Mouse (Mus musculus) myocyte (in vitro differentiated cells): ENCODE results near the gene Shank2. TPM values are rescaled to one million over a fixed set of nuclear protein-coding genes. Genes with fewer than 3 reads are reported as not detected.

ENCODE experiments used
- H3K27me3 ChIP-seq: one replicate; pipeline ENCODE4 v1.6.1; 2011; ENCODE audit not compliant: control insufficient read depth, insufficient read depth, insufficient read length
- H3K36me3 ChIP-seq: one replicate; pipeline ENCODE4 v1.6.1; 2011; ENCODE audit not compliant: control insufficient read depth, insufficient read depth
- H3K4me2 ChIP-seq: one replicate; pipeline ENCODE4 v1.6.1; 2011; ENCODE audit warnings: low read depth, control low read depth
- H3K4me3 ChIP-seq: one replicate; pipeline ENCODE4 v1.5.1; 2011; ENCODE audit warnings: mild to moderate bottlenecking, control low read depth, moderate library complexity
- H3K79me2 ChIP-seq: one replicate; pipeline ENCODE4 v1.6.1; 2011; ENCODE audit not compliant: control insufficient read depth, insufficient read depth
- H3ac ChIP-seq: one replicate; pipeline ENCODE4 v1.6.1; 2011; ENCODE audit not compliant: control insufficient read depth, insufficient read length
- CEBPB ChIP-seq: IDR thresholded peaks from 2 replicates; pipeline ENCODE4 v1.6.1; 2011; ENCODE audit warnings: mild to moderate bottlenecking, moderate library complexity; ENCODE audit not compliant: poor library complexity, insufficient read depth, severe bottlenecking
- E2F4 ChIP-seq: IDR thresholded peaks from one replicate; pipeline ENCODE4 v1.6.1; 2011; ENCODE audit warnings: mild to moderate bottlenecking, control low read depth, moderate library complexity; ENCODE audit not compliant: insufficient read depth
- MAX ChIP-seq: IDR thresholded peaks from one replicate; pipeline ENCODE4 v1.6.1; 2011; ENCODE audit warnings: low read depth, mild to moderate bottlenecking, control low read depth
- MYOD1 ChIP-seq, 3 experiments: IDR thresholded peaks; one replicate each; pipeline ENCODE4 v1.6.1; 2011; ENCODE audit warnings: control low read depth in 2 of 3, low read depth in 2 of 3, mild to moderate bottlenecking in 2 of 3, moderate library complexity in 1 of 3; ENCODE audit not compliant: insufficient read length in 2 of 3, control insufficient read depth in 1 of 3
- MYOG ChIP-seq, 3 experiments: IDR thresholded peaks; one replicate each; pipeline ENCODE4 v1.6.1; 2011; ENCODE audit warnings: control low read depth in 2 of 3, low read depth in 2 of 3, mild to moderate bottlenecking in 2 of 3; ENCODE audit not compliant: insufficient read length in 2 of 3, control insufficient read depth in 1 of 3, insufficient read depth in 1 of 3
- POLR2A ChIP-seq: IDR thresholded peaks from one replicate; pipeline ENCODE4 v1.6.1; 2011; ENCODE audit warnings: low read depth, mild to moderate bottlenecking, control low read depth, moderate library complexity; ENCODE audit not compliant: insufficient read length
- POLR2AphosphoS2 ChIP-seq: IDR thresholded peaks from one replicate; pipeline ENCODE4 v1.6.1; 2011; ENCODE audit warnings: low read depth, control low read depth; ENCODE audit not compliant: insufficient read length
- REST ChIP-seq: IDR thresholded peaks from one replicate; pipeline ENCODE4 v1.6.1; 2011; ENCODE audit warnings: mild to moderate bottlenecking, control low read depth, moderate library complexity; ENCODE audit not compliant: insufficient read depth, insufficient read length
- SRF ChIP-seq: IDR thresholded peaks from one replicate; pipeline ENCODE4 v1.6.1; 2011; ENCODE audit warnings: low read depth; ENCODE audit not compliant: control insufficient read depth, insufficient read length
- TCF12 ChIP-seq: IDR thresholded peaks from one replicate; pipeline ENCODE4 v1.6.1; 2011; ENCODE audit warnings: mild to moderate bottlenecking, control low read depth; ENCODE audit not compliant: poor library complexity, insufficient read depth, severe bottlenecking
- TCF3 ChIP-seq: IDR thresholded peaks from one replicate; pipeline ENCODE4 v1.6.1; 2011; ENCODE audit warnings: low read depth, control low read depth; ENCODE audit not compliant: insufficient read length
- USF1 ChIP-seq: IDR thresholded peaks from one replicate; pipeline ENCODE4 v1.6.1; 2011; ENCODE audit warnings: low read depth, mild to moderate bottlenecking, control low read depth, moderate library complexity
- polyA plus RNA-seq: library from polyadenylated mRNA; unstranded; fragments of >200 nt; fragmentation: generic; extraction: Trizol; gene quantifications from one replicate; pipeline ENCODE4 v1.2.1, GENCODE M21; 2012; ENCODE audit warnings: missing spikeins

The Shank2 gene
- polyA plus RNA-seq, 1 experiment, result 0.07 TPM

DNA sequence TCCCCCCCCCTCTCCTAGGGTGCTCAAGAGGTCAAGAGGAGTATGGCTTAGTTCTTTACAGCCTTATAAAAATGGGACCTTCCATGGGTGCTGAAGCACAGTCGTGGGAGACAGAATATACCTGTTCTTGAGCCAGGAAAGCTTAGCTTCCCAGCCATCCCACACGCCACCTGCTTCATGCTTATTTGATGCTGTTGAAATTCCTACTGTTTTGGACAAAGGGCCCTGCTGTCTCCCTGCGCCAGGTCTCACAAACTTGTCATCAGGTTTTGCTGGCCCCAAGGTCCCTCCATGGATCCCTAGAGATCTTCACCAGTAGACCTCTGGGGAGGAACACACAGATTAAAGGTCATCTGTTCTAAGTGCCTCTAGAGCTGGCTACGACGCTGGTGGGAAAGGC is 204.5 kb downstream of the Shank2 start:
- Histone ChIP-seq H3K36me3 (no peaks in the 10 kb centered on the region), H3K79me2 (no peaks in the 10 kb centered on the region), H3K4me3 (no peak overlapping the region), H3K27me3 (peaks cover 12% of the 10 kb centered on the region), H3K4me2 (no peak overlapping the region), H3ac (no peak overlapping the region)
- TF ChIP-seq USF1, result no peak
- no peak for TF ChIP-seq TCF3
- no peak for TF ChIP-seq E2F4
- no peak for TF ChIP-seq REST
- TF ChIP-seq POLR2A, result no peak
- no peak for TF ChIP-seq TCF12
- TF ChIP-seq CEBPB, result no peak
- no peak for TF ChIP-seq POLR2AphosphoS2
- TF ChIP-seq MAX, result no peak
- no peak for TF ChIP-seq MYOD1 (IDR thresholded peaks at IDR 0.05; ENCODE audit: control insufficient read depth in 1 of 3, insufficient read length in 2 of 3, low read depth in 2 of 3)
- no peak for TF ChIP-seq SRF
- no peak for TF ChIP-seq MYOG (IDR thresholded peaks at IDR 0.05; ENCODE audit: control insufficient read depth in 1 of 3, insufficient read depth in 1 of 3, insufficient read length in 2 of 3, low read depth in 2 of 3)

DNA sequence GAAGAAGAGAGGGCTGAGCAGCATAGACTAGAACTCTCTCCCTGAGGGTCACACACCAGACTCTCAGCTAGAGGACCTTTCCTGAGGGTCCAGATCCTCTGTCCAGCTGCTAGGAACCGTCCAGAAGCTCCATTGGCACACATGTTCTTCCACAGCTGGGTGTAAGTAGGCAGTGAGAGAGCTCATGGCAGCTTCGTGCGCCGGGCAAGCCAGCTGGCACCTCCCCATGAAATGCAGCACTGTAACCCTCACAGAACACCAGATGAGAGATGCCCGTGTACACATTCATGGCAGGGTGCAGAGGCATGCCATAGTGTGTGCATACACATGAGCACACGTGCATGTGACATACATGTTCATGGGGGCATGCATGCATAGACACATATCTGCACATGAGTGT is 205.4 kb downstream of the Shank2 start:
- H3K4me2 ChIP-seq, result no peak overlapping the region
- peaks cover 12% of the 10 kb centered on the region for H3K27me3 ChIP-seq
- H3K36me3 ChIP-seq, result no peaks in the 10 kb centered on the region
- H3ac ChIP-seq, result no peak overlapping the region
- H3K4me3 ChIP-seq, result no peak overlapping the region
- TF ChIP-seq POLR2AphosphoS2 (no peak), REST (no peak), MYOD1 (IDR thresholded peaks at IDR 0.05; ENCODE audit: control insufficient read depth in 1 of 3, insufficient read length in 2 of 3, low read depth in 2 of 3) (no peak)
- no peaks in the 10 kb centered on the region for H3K79me2 ChIP-seq

DNA sequence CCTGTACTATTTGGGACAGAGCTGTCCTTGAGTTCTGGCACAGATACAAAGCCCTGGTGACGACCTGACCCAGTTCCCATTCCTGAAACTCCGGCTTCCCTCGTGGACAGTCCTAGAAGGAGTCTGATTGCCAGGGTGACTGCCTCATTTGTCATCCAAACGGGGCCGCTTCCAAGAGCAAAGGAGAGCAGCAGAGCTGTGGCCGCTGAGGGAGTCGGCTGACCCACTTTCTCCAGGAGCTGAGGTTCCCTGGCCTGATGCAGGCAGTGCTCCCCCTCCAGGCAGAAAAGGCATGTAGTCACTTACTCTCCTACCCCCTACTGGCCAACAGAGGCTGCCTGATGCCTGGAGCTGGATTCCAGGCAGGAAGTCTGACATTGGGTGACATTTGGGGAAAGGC is 206.1 kb downstream of the Shank2 start:
- Histone ChIP-seq H3K79me2 (no peaks in the 10 kb centered on the region), H3K36me3 (no peaks in the 10 kb centered on the region), H3K4me2 (no peak overlapping the region), H3ac (no peak overlapping the region), H3K27me3 (peaks cover 7% of the 10 kb centered on the region), H3K4me3 (no peak overlapping the region)
- TF ChIP-seq USF1, result no peak
- no peak for TF ChIP-seq E2F4
- TF ChIP-seq POLR2A, result no peak
- TF ChIP-seq TCF12, result no peak
- TF ChIP-seq MYOG (IDR thresholded peaks at IDR 0.05; ENCODE audit: control insufficient read depth in 1 of 3, insufficient read depth in 1 of 3, insufficient read length in 2 of 3, low read depth in 2 of 3), result no peak
- TF ChIP-seq MAX, result no peak
- TF ChIP-seq CEBPB, result no peak
- TF ChIP-seq SRF, result no peak
- no peak for TF ChIP-seq POLR2AphosphoS2
- TF ChIP-seq TCF3, result no peak
- TF ChIP-seq REST, result no peak
- TF ChIP-seq MYOD1 (IDR thresholded peaks at IDR 0.05; ENCODE audit: control insufficient read depth in 1 of 3, insufficient read length in 2 of 3, low read depth in 2 of 3), result no peak

DNA sequence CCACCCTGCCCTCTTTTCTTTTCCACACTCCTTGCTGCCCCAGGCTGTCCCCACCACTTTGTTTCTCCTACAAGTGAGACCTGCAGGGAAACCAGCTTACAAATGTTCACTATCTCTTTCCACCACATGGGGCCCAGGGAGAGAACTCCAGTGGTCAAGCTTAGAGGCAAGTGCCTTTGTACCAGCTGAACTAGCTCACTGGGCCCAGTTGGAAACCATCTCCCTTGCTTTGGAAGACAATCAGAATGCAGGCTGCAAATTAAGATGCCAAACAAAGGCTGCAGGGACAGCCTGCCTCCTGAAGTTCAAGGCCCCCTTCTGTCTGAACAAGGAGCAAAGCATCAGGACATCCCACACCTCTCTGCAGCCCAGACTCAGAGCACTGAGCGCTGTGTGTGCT is 206.9 kb downstream of the Shank2 start:
- TF ChIP-seq CEBPB (no peak), SRF (no peak), TCF12 (no peak), MYOG (IDR thresholded peaks at IDR 0.05; ENCODE audit: control insufficient read depth in 1 of 3, insufficient read depth in 1 of 3, insufficient read length in 2 of 3, low read depth in 2 of 3) (no peak), MAX (no peak), POLR2A (no peak), POLR2AphosphoS2 (no peak), USF1 (no peak), MYOD1 (IDR thresholded peaks at IDR 0.05; ENCODE audit: control insufficient read depth in 1 of 3, insufficient read length in 2 of 3, low read depth in 2 of 3) (no peak), REST (no peak), E2F4 (no peak), TCF3 (no peak)
- no peak overlapping the region for H3K4me2 ChIP-seq
- no peaks in the 10 kb centered on the region for H3K36me3 ChIP-seq
- H3K4me3 ChIP-seq, result no peak overlapping the region
- H3ac ChIP-seq, result no peak overlapping the region
- H3K27me3 ChIP-seq, result peaks cover 5% of the 10 kb centered on the region
- H3K79me2 ChIP-seq, result no peaks in the 10 kb centered on the region

DNA sequence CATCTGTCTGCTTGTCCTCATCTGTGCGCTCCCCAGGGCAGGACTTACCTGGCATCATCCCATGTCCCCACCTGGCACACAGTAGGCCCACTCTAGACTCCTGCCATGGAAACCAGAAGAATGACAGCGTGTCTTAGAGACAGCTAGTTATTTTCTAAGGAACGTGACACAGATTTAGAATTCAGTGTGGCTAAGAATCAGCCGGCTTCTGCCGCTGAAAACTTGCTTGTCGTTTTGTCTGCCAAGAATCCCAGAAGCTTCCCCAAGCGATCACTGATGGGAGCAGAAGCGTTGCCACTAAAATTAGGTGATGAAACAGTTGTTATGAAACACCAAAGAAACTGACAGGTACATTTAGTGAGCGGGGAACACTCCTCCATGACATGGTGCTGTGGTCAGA is 208.8 kb downstream of the Shank2 start:
- H3K27me3 ChIP-seq, result no peaks in the 10 kb centered on the region
- H3ac ChIP-seq, result no peak overlapping the region
- H3K4me3 ChIP-seq, result no peak overlapping the region
- TF ChIP-seq TCF3 (no peak), CEBPB (no peak), REST (no peak), MAX (no peak), MYOG (IDR thresholded peaks at IDR 0.05; ENCODE audit: control insufficient read depth in 1 of 3, insufficient read depth in 1 of 3, insufficient read length in 2 of 3, low read depth in 2 of 3) (no peak), POLR2AphosphoS2 (no peak), POLR2A (no peak), USF1 (no peak), E2F4 (no peak), MYOD1 (IDR thresholded peaks at IDR 0.05; ENCODE audit: control insufficient read depth in 1 of 3, insufficient read length in 2 of 3, low read depth in 2 of 3) (no peak), TCF12 (no peak), SRF (no peak)
- no peaks in the 10 kb centered on the region for H3K79me2 ChIP-seq
- H3K36me3 ChIP-seq, result no peaks in the 10 kb centered on the region
- no peak overlapping the region for H3K4me2 ChIP-seq
